Mouse (Mus musculus): Measurements from ENCODE around the gene Syngr3.
"Not testable (repeated sequence)": the region's sequence is repeated elsewhere in the genome, so short reads cannot be mapped to it uniquely, and the experiment has no call there.

The Syngr3 gene

GRCm38 (mm10) chr17:24677500-24678080, 12.2 kb downstream of the Syngr3 start:
- no peak for DNase-seq (ENCODE audit: extremely low read depth, low read depth)

GRCm38 (mm10) chr17:24676877-24677276, 12.9 kb downstream of the Syngr3 start:
- no peak for DNase-seq (ENCODE audit: extremely low read depth, low read depth)

GRCm38 (mm10) chr17:24676187-24676586, 13.6 kb downstream of the Syngr3 start:
- peak; percentile 56 for DNase-seq (ENCODE audit: extremely low read depth, low read depth)

GRCm38 (mm10) chr17:24674277-24674676, 15.5 kb downstream of the Syngr3 start:
- DNase-seq (ENCODE audit: extremely low read depth, low read depth), result no peak

- DNase-seq (ENCODE audit: extremely low read depth, low read depth), result no peak
These were observed 17.6 kb downstream of the Syngr3 start for GRCm38 (mm10) chr17:24672141-24672540.

GRCm38 (mm10) chr17:24671346-24671745, 18.4 kb downstream of the Syngr3 start:
- no peak for DNase-seq (ENCODE audit: extremely low read depth, low read depth)

GRCm38 (mm10) chr17:24670246-24670844, 19.4 kb downstream of the Syngr3 start:
- no peak for DNase-seq (ENCODE audit: extremely low read depth, low read depth)

- peak; percentile 83 for DNase-seq (ENCODE audit: extremely low read depth, low read depth)
These were observed 20.1 kb downstream of the Syngr3 start, which contains the start of gene Zfp598 for GRCm38 (mm10) chr17:24669545-24670245. Zfp598 (plus strand) TSS chr17:24669687.

GRCm38 (mm10) chr17:24669214-24669544, 20.6 kb downstream of the Syngr3 start:
- not testable (repeated sequence) for DNase-seq (ENCODE audit: extremely low read depth, low read depth)

- DNase-seq (ENCODE audit: extremely low read depth, low read depth), result peak; percentile 53
These were observed 22.3 kb downstream of the Syngr3 start for GRCm38 (mm10) chr17:24667416-24667815.

GRCm38 (mm10) chr17:24667011-24667410, 22.7 kb downstream of the Syngr3 start:
- DNase-seq (ENCODE audit: extremely low read depth, low read depth), result not testable (repeated sequence)

- no peak for DNase-seq (ENCODE audit: extremely low read depth, low read depth)
These were observed 31.6 kb downstream of the Syngr3 start, which contains the start of gene Npw for GRCm38 (mm10) chr17:24658017-24658758. Npw (minus strand) TSS chr17:24658457.

- DNase-seq (ENCODE audit: extremely low read depth, low read depth), result no peak
These were observed 34.8 kb downstream of the Syngr3 start for GRCm38 (mm10) chr17:24654969-24655368.

GRCm38 (mm10) chr17:24653967-24654710, 35.6 kb downstream of the Syngr3 start:
- no peak for DNase-seq (ENCODE audit: extremely low read depth, low read depth)

GRCm38 (mm10) chr17:24651835-24652234, 37.9 kb downstream of the Syngr3 start:
- DNase-seq (ENCODE audit: extremely low read depth, low read depth), result no peak

GRCm38 (mm10) chr17:24650766-24651165, 39.0 kb downstream of the Syngr3 start:
- DNase-seq (ENCODE audit: extremely low read depth, low read depth), result no peak

GRCm38 (mm10) chr17:24650070-24650616, 39.6 kb downstream of the Syngr3 start, which contains the start of gene Slc9a3r2:
Slc9a3r2 (minus strand) TSS chr17:24650327.
- no peak for DNase-seq (ENCODE audit: extremely low read depth, low read depth)

- DNase-seq (ENCODE audit: extremely low read depth, low read depth), result no peak
These were observed 40.1 kb downstream of the Syngr3 start for GRCm38 (mm10) chr17:24649581-24650069.

GRCm38 (mm10) chr17:24648731-24649377, 40.9 kb downstream of the Syngr3 start:
- no peak for DNase-seq (ENCODE audit: extremely low read depth, low read depth)

GRCm38 (mm10) chr17:24647493-24647892, 42.3 kb downstream of the Syngr3 start:
- DNase-seq (ENCODE audit: extremely low read depth, low read depth), result no peak
